Mouse (Mus musculus) midbrain, embryonic 16.5 days (tissue): Measurements from ENCODE around the gene Cenpp. TPM values are rescaled to one million over a fixed set of nuclear protein-coding genes. Genes with fewer than 3 reads are reported as not detected.

Experiments used
- ATAC-seq: fragments of 200-750 bp; cut with Nextera tagmentation; 2 replicates; pipeline ENCODE4 v1.8.0; 2017; ENCODE audit warnings: moderate TSS enrichment
- H3K27ac ChIP-seq: fragments of 300-500 bp; sonication (generic); 2 replicates; pipeline ENCODE4 v1.5.1; 2014; ENCODE audit warnings: mild to moderate bottlenecking, low read length, mixed read lengths
- H3K27me3 ChIP-seq: fragments of 300-500 bp; sonication (generic); 2 replicates; pipeline ENCODE4 v1.6.1; 2014; ENCODE audit warnings: low read depth, low read length, mixed read lengths; ENCODE audit not compliant: control insufficient read depth, insufficient read depth
- H3K36me3 ChIP-seq: fragments of 300-500 bp; sonication (generic); 2 replicates; pipeline ENCODE4 v1.6.1; 2014; ENCODE audit warnings: mild to moderate bottlenecking, low read length, moderate library complexity, mixed read lengths; ENCODE audit not compliant: control insufficient read depth, insufficient read depth
- H3K4me1 ChIP-seq: fragments of 300-500 bp; sonication (generic); 2 replicates; pipeline ENCODE4 v1.6.1; 2014; ENCODE audit warnings: mild to moderate bottlenecking, low read length, mixed read lengths; ENCODE audit not compliant: control insufficient read depth, insufficient read depth
- H3K4me2 ChIP-seq: fragments of 300-500 bp; sonication (generic); 2 replicates; pipeline ENCODE4 v1.6.1; 2014; ENCODE audit warnings: mild to moderate bottlenecking, low read length, mixed read lengths
- H3K4me3 ChIP-seq: fragments of 300-500 bp; sonication (generic); 2 replicates; pipeline ENCODE4 v1.5.1; 2014; ENCODE audit warnings: low read depth, mild to moderate bottlenecking, low read length, moderate library complexity, mixed read lengths
- H3K9ac ChIP-seq: fragments of 300-500 bp; sonication (generic); 2 replicates; pipeline ENCODE4 v1.6.1; 2014; ENCODE audit warnings: low read depth, low read length, mixed read lengths
- H3K9me3 ChIP-seq: fragments of 300-500 bp; sonication (generic); replicated peaks from 2 replicates; pipeline ENCODE4 v1.6.1; 2014; ENCODE audit warnings: mild to moderate bottlenecking, low read length, mixed read lengths; ENCODE audit not compliant: control insufficient read depth, poor library complexity, severe bottlenecking
- WGBS: fragments of 180-500 bp; shearing (Covaris S2); extraction: QIAGEN DNeasy Blood & Tissue Kit; methylation state at CpG from one replicate; pipeline ENCODE4 v1.1.7; 2014; 5-methylcytosine and 5-hydroxymethylcytosine counted together
- polyA plus RNA-seq: library from polyadenylated mRNA; unstranded; fragments of >200 nt; fragmentation: Nextera tagmentation; extraction: Ambion mirVana; gene quantifications from 2 replicates; pipeline ENCODE4 v1.2.1, GENCODE M21; 2015

Cenpp gene
- 6.1 and 6.6 TPM in 2 replicates for polyA plus RNA-seq

GRCm38 (mm10) chr13:49652481-49653179, at the start of gene Cenpp, which contains the start of gene Nol8:
Cenpp (minus strand) TSS chr13:49652785.
Nol8 (plus strand) TSS chr13:49653078.
- H3K4me1 ChIP-seq = peaks cover 14% of the 10 kb centered on the region
- H3K9me3 ChIP-seq = no peaks in the 10 kb centered on the region
- H3K9ac ChIP-seq = peak within 1 kb of the TSS; percentile 67
- H3K27me3 ChIP-seq = no peaks in the 10 kb centered on the region
- H3K4me2 ChIP-seq = peak within 1 kb of the TSS; percentile 94
- H3K4me3 ChIP-seq = peak within 1 kb of the TSS; percentile 88
- peak within 1 kb of the TSS; percentile 17; the same call in 1 of the 2 replicates for H3K27ac ChIP-seq
- ATAC-seq = peak; percentile 100
- 0 out of 2 replicates have a peak, but pooled peaks cover 2% of the 10 kb centered on the region for H3K36me3 ChIP-seq
- WGBS = under 1% methylated on average over 68 of the region's 68 CpGs

DNA sequence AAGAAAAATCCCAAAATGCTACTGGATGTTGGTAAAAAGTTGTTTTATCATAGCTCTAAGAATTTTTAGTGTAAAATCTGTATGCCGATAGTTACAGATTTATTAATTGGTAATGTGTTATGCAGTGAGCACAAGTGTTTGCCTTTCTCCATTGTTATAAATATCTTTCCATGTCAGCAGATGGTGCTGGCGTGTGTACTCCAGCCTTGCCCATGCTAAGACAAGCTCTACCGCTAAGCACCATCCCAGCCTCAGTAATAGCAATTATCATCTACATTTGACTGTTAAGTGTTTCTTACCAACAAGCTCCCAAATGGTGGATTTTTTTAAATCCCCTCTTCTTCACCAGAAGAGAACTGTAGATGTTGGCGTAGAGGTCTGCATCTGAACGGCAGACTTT, 38.5 kb upstream of the Cenpp start:
- Histone ChIP-seq H3K4me1 (no peaks in the 10 kb centered on the region), H3K4me2 (no peak overlapping the region), H3K9me3 (no peaks in the 10 kb centered on the region), H3K4me3 (no peak overlapping the region), H3K27ac (no peak overlapping the region), H3K27me3 (no peaks in the 10 kb centered on the region), H3K36me3 (peaks cover 32% of the 10 kb centered on the region), H3K9ac (no peak overlapping the region)
- ATAC-seq = no peak
- 97% methylated on average over 5 of the region's 5 CpGs for WGBS

- H3K27me3 ChIP-seq = no peaks in the 10 kb centered on the region
- H3K9ac ChIP-seq = no peak overlapping the region
- H3K4me3 ChIP-seq = no peak overlapping the region
- peaks cover 3% of the 10 kb centered on the region; the same call in 1 of the 2 replicates for H3K36me3 ChIP-seq
- peaks cover 16% of the 10 kb centered on the region for H3K4me1 ChIP-seq
- H3K27ac ChIP-seq = no peak overlapping the region
- no peaks in the 10 kb centered on the region for H3K9me3 ChIP-seq
- H3K4me2 ChIP-seq = no peak overlapping the region
- no peak for ATAC-seq
- WGBS = 63% methylated on average over 4 of the region's 4 CpGs
Observed at GRCm38 (mm10) chr13:49684266-49684665, 31.7 kb upstream of the Cenpp start.

GRCm38 (mm10) chr13:49682233-49682846, 29.8 kb upstream of the Cenpp start:
- Histone ChIP-seq H3K4me3 (peak overlapping the region; percentile 73), H3K4me1 (peaks cover 16% of the 10 kb centered on the region), H3K9me3 (no peaks in the 10 kb centered on the region), H3K4me2 (peak overlapping the region; percentile 94), H3K36me3 (no peaks in the 10 kb centered on the region), H3K9ac (peak overlapping the region; percentile 79), H3K27ac (peak overlapping the region; percentile 75), H3K27me3 (no peaks in the 10 kb centered on the region)
- under 1% methylated on average over 20 of the region's 20 CpGs for WGBS
- peak; percentile 79; the same call in 1 of the 2 replicates for ATAC-seq

GRCm38 (mm10) chr13:49681351-49682232, 29.0 kb upstream of the Cenpp start, which contains the start of gene Iars:
Iars (plus strand) TSS chr13:49682100.
- H3K27me3 ChIP-seq = no peaks in the 10 kb centered on the region
- H3K4me2 ChIP-seq = peak within 1 kb of the TSS; percentile 94
- 6% methylated on average over 26 of the region's 26 CpGs for WGBS
- peak; percentile 100 for ATAC-seq
- peak within 1 kb of the TSS; percentile 79 for H3K9ac ChIP-seq
- peaks cover 16% of the 10 kb centered on the region for H3K4me1 ChIP-seq
- peak within 1 kb of the TSS; percentile 75 for H3K27ac ChIP-seq
- H3K9me3 ChIP-seq = no peaks in the 10 kb centered on the region
- H3K36me3 ChIP-seq = peaks cover 4% of the 10 kb centered on the region; the same call in 1 of the 2 replicates
- H3K4me3 ChIP-seq = peak within 1 kb of the TSS; percentile 73

- H3K27ac ChIP-seq = no peak overlapping the region
- H3K4me1 ChIP-seq = peaks cover 8% of the 10 kb centered on the region
- no peak for ATAC-seq
- H3K4me3 ChIP-seq = no peak overlapping the region
- H3K36me3 ChIP-seq = peaks cover 9% of the 10 kb centered on the region
- 90% methylated on average over 2 of the region's 2 CpGs for WGBS
- no peaks in the 10 kb centered on the region for H3K27me3 ChIP-seq
- H3K9me3 ChIP-seq = no peaks in the 10 kb centered on the region
- H3K9ac ChIP-seq = no peak overlapping the region
- H3K4me2 ChIP-seq = no peak overlapping the region
Observed at GRCm38 (mm10) chr13:49677793-49678192, 25.2 kb upstream of the Cenpp start.

- Histone ChIP-seq H3K4me2 (peak overlapping the region; percentile 94), H3K27ac (peak overlapping the region; percentile 7; the same call in 1 of the 2 replicates), H3K36me3 (0 out of 2 replicates have a peak, but pooled peaks cover 2% of the 10 kb centered on the region), H3K9ac (peak overlapping the region; percentile 67), H3K27me3 (no peaks in the 10 kb centered on the region), H3K9me3 (no peaks in the 10 kb centered on the region), H3K4me1 (peaks cover 14% of the 10 kb centered on the region), H3K4me3 (peak overlapping the region; percentile 88)
- ATAC-seq = peak; percentile 91
- 0% methylated on average over 16 of the region's 16 CpGs for WGBS
Observed at GRCm38 (mm10) chr13:49653180-49653541, 576 bp upstream of the Cenpp start.

DNA sequence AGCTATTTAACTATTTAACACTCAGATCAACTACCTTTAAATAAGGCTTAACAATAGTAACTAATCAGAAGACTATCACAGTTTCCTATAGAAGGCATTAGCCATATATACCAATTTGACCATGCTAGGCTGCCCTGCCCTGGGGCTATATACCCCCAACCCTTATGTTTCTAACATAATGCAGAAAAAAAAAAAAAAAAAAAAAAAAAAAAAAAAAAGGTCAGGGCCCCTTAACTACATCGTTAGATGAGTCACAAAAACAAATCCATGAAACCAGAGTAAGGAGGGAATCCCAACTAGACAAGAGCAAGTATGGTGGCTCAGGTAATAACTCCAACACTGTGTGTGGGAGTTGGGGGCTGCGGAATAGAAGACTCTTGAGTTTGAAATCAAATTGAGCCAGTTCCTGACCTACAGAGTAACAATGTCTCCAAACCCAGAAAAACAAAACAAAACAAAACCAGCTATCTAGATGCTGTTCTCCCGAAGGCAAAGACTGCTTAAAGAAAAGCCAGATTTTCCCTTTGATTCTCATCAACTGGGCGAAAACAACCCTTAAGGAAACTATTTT, 719 bp downstream of the Cenpp start:
- no peaks in the 10 kb centered on the region for H3K9me3 ChIP-seq
- H3K9ac ChIP-seq = peak overlapping the region; percentile 59
- peaks cover 14% of the 10 kb centered on the region for H3K4me1 ChIP-seq
- no peaks in the 10 kb centered on the region for H3K27me3 ChIP-seq
- ATAC-seq = no peak
- H3K4me2 ChIP-seq = peak overlapping the region; percentile 94
- H3K27ac ChIP-seq = no peak overlapping the region
- H3K4me3 ChIP-seq = peak overlapping the region; percentile 88
- H3K36me3 ChIP-seq = no peaks in the 10 kb centered on the region
- 2% methylated on average over 4 of the region's 4 CpGs for WGBS
